Mouse (Mus musculus) left cerebral cortex, postnatal 36 days (tissue): ENCODE data around the gene Map3k11. TPM values are rescaled to one million over a fixed set of nuclear protein-coding genes. Genes with fewer than 3 reads are reported as not detected.

ENCODE experiments used
- DNase-seq, 2 experiments: peaks; one replicate each; pipeline ENCODE4 v3.0.0; 2021 to 2022; ENCODE audit warnings: low spot score in 2 of 2, mixed read lengths in 1 of 2
- intact Hi-C: fragments of 180-260 bp; cut with DNase I; formaldehyde crosslinking; loops from one replicate; pipeline ENCODE4 v1.15.1; 2025
- total RNA-seq, 2 experiments: library from RNA; stranded (reverse); gene quantifications; 2 replicates each; pipeline ENCODE4 v1.2.3; 2021

Gene Map3k11
- total RNA-seq = 10 to 100 TPM; 17.3 to 19.2 TPM

GRCm38 (mm10) chr19:5688200-5689087 is at the start of gene Map3k11, which contains the start of gene Pcnx3:
Map3k11 (plus strand) TSS chr19:5688742.
Pcnx3 (minus strand) TSS chr19:5688908.
- intact Hi-C loops = loop anchor here (2.0 kb wide), 2 partner anchors 40 to 78 kb away; partner anchors contain the start of genes Fam89b and Kat5
- peak; percentile 99 for DNase-seq

- no peak for DNase-seq
- intact Hi-C loops = no loop called here
These were observed 48.2 kb upstream of the Map3k11 start for GRCm38 (mm10) chr19:5640339-5640738.

DNA sequence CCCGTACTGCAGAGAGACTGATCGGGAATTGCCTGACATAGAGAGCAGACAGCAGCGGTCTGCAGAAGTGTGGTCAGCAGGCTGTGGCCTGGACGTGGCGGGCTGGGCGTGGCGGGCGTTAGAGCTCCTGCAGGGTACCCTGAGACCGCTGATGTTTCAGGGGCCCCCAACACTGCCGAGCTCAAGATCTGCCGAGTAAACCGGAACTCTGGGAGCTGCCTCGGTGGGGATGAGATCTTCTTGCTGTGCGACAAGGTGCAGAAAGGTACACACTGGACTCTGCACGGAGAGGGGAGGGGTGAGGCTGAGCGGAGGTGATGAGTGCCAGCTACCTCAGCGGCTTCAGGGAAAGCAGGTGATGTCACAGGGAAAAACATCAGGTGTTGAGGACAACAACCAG is 47.5 kb upstream of the Map3k11 start:
- intact Hi-C loops = no loop called here
- DNase-seq = no peak

DNA sequence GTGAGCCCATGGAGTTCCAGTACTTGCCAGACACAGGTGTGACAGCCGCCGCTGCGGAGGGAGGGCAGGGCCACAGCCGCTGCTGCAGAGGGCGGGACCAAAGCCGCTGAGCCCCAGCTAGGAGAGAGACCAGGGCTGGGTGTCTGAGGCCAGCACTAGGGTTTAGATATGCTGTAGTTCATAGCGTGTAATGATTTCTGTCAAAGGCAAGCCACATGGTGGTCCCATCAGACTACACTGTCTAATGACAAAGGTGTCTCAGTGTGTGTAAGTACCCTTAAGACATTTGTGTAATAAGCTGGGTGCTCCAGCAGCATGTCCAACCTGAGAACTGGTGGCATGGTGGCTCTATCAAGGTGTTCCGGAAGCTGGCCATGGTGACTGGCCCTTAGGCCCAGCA is 46.9 kb upstream of the Map3k11 start:
- intact Hi-C loops = no loop called here
- no peak for DNase-seq

DNA sequence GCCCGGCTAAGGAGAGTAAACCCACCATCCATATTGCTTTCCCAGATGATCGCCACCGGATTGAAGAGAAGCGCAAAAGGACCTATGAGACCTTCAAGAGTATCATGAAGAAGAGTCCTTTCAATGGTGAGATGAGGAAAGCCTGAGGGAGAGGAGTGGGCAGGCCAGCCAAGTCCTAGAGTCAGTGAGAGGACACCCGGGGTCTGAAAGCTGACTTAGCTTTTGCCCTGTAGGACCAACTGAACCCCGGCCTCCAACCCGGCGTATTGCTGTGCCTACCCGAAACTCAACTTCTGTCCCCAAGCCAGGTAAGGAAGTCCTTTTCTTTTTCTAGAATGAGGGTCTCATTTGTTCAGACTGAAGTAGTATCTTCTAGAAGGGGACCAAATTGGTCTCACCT is 43.3 kb upstream of the Map3k11 start:
- intact Hi-C loops = loop anchor here (5.0 kb wide), 1 partner anchor 38 kb away; no protein-coding TSS in a partner anchor
- no peak for DNase-seq

GRCm38 (mm10) chr19:5646731-5647330 is 41.7 kb upstream of the Map3k11 start:
- DNase-seq = no peak
- intact Hi-C loops = loop anchor here (5.0 kb wide), 1 partner anchor 40 kb away; no protein-coding TSS in a partner anchor

GRCm38 (mm10) chr19:5647791-5648190 is 40.8 kb upstream of the Map3k11 start:
- no peak for DNase-seq
- intact Hi-C loops = loop anchor here (5.0 kb wide), 1 partner anchor 40 kb away; no protein-coding TSS in a partner anchor

DNA sequence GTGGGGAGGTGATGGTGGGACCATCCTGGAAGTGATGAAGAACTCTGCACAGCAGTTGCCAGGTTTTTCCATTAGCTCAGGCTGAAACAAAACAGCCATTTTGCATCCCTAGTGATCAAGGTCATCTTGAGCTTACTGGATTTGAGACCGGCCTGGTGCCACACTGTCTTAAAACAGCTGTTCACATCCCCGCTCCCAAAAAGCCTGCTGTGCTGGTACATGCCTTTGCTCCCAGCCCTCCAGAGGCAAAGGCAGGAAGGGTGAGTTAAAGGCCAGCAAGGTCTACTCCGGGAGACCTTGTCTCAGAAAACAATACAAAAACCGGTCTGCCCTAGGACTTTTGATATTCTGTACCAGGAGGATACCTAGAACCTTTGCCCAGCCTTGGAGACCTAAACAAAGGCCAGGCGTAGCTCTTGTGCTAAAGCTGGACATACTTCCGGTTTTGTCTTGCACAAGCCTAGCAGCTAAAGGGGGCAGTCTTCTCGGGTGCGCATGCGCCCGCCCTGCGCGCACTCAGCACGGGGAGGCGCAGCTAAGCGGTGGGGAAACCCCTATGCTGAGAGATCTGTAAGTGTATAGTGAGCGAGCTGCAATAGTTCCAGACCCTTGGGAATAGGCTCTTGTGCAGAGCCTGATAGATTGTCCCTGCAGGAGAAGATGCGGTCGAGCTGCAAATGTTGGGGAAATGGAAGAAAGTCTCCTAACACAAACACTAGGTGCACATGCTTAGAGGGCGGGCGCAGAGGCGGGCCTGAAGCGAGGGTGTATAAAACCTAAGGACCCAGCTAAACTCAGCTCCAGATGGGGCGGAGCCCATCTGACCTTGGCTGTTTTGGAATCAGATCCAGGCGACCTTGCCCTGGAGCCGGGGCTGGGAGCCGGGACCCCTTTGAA is 39.9 kb upstream of the Map3k11 start:
- intact Hi-C loops = loop anchor here (5.0 kb wide), 1 partner anchor 41 kb away; no protein-coding TSS in a partner anchor
- DNase-seq = peak; percentile 80 to 82

GRCm38 (mm10) chr19:5649298-5649741 is 39.2 kb upstream of the Map3k11 start:
- intact Hi-C loops = loop anchor here (5.0 kb wide), 1 partner anchor 42 kb away; no protein-coding TSS in a partner anchor
- no peak for DNase-seq

- intact Hi-C loops = no loop called here
These were observed 36.9 kb upstream of the Map3k11 start for GRCm38 (mm10) chr19:5651502-5652274.

GRCm38 (mm10) chr19:5652570-5652969 is 36.0 kb upstream of the Map3k11 start:
- DNase-seq = peak in 1 of 2 experiments; percentile 50
- intact Hi-C loops = no loop called here

More at GRCm38 (mm10) chr19:5651502-5652274, 36.9 kb upstream of the Map3k11 start:
- DNase-seq = no peak

- intact Hi-C loops = no loop called here
- no peak for DNase-seq
These were observed 34.4 kb upstream of the Map3k11 start for GRCm38 (mm10) chr19:5653969-5654719.

DNA sequence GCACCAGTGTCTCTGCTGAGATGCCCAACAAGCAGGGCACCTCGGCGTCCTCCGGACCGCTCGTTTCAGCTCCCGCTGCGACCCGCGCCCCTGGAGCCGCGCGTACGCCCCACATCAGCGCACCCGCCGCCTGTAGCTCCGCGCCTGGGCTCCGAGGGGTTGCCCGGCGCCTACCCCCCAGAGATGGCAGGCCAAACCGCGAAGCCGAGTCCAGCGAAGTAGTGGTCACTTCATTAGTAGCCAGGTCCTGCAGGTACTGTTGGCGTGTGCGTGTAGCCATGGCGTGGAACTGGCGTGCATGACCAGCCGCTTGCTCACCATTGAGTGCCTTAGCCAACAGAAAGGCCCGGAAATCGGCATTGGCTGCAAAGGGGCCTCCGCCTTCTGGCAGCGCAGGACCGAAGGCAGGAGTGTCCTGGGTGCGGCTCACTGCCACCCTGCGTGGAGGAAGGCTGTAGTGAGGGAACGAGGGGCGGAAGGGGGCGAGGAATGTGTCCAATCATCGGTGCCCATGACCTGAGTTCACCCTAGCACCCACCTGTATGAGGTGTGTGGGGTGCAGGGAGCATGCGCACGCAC is 33.7 kb upstream of the Map3k11 start:
- intact Hi-C loops = no loop called here
- no peak for DNase-seq

DNA sequence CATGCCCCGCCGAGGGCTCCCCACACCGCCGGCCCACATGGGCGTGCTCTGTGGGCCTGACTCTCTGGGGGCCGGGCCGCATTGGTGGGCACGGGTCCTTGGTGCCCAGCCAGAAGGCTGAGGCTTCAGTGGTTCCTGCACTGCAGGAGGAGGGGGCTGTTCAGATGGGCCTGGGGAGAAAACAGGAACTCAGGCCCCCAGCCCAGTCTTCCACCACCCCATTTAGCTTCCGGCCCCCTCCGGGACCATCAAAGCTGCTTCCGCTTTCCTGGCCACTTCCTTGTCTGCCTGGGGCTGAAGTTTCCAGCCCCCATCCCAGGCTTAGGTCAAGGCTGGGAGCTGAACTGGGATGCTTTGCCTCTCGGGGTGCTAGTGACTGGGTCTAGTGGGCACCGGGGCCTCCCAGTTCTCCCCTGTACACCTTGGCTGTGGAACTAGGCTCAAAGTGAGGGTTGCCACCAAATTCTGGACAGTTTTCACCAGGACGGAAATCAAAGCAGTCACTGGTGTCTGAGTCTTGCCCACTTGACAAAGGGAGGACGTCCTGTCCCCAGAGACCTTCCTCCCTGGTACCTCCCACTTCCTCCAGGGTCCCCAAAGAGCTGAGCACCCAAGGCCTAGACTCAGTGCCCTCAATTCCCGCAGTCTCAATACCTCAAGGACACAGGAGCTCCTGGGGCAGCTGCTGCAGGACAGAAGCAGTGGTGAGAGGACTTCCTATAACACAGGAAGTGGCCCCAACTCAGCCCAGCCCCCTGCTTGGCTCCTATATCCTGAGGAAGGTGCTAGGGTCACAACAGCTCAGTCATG is 27.4 kb upstream of the Map3k11 start:
- intact Hi-C loops = no loop called here
- DNase-seq = no peak

- no peak for DNase-seq
- intact Hi-C loops = no loop called here
These were observed 26.2 kb upstream of the Map3k11 start for GRCm38 (mm10) chr19:5662310-5662709.

GRCm38 (mm10) chr19:5662981-5663913 is 25.3 kb upstream of the Map3k11 start, which contains the start of gene Sipa1:
Sipa1 (minus strand) TSS chr19:5663707.
- peak; percentile 74 to 80 for DNase-seq
- intact Hi-C loops = no loop called here
